Mouse (Mus musculus): ENCODE measurements around the gene Ecsit. TPM values are rescaled to one million over a fixed set of nuclear protein-coding genes. Genes with fewer than 3 reads are reported as not detected.
A peak's percentile ranks its signal among the peaks of the same experiment; 100 is the strongest.

Gene Ecsit
- total RNA-seq, 2 experiments from 2014 or later: 44.7 to 47.2 TPM

GRCm38 (mm10) chr9:22055713-22056112, 29.5 kb downstream of the Ecsit start:
- TF ChIP-seq CTCF (conservative IDR thresholded peaks at IDR 0.05): no peak
- Histone ChIP-seq H3K27ac (0 out of 2 replicates have a peak overlapping the region, but pooled peaks have one; percentile 0), H3K4me3 (no peak overlapping the region)
- DNase-seq (ENCODE audit: low spot score in 2 of 2): no peak

- DNase-seq (ENCODE audit: low spot score in 2 of 2): peak; percentile 82 to 85
- TF ChIP-seq CTCF (conservative IDR thresholded peaks at IDR 0.05): peak; percentile 84
- H3K27ac ChIP-seq: peak overlapping the region; percentile 85
- peak overlapping the region; percentile 50 for H3K4me3 ChIP-seq
Observed at GRCm38 (mm10) chr9:22054411-22055076, 30.7 kb downstream of the Ecsit start.

- DNase-seq (ENCODE audit: low spot score in 2 of 2): no peak
- Histone ChIP-seq H3K4me3 (no peak overlapping the region), H3K27ac (no peak overlapping the region)
- TF ChIP-seq CTCF (conservative IDR thresholded peaks at IDR 0.05): no peak
Observed at GRCm38 (mm10) chr9:22053657-22054056, 31.6 kb downstream of the Ecsit start.

- peak; percentile 84 to 86 for DNase-seq (ENCODE audit: low spot score in 2 of 2)
- peak within 1 kb of the TSS; percentile 93 for H3K4me3 ChIP-seq
- peak; percentile 67 for TF ChIP-seq CTCF (conservative IDR thresholded peaks at IDR 0.05)
- H3K27ac ChIP-seq: peak within 1 kb of the TSS; percentile 94
Observed at GRCm38 (mm10) chr9:22051958-22052254, 33.3 kb downstream of the Ecsit start, which contains the start of gene Elavl3. Gene Elavl3, minus strand, starts transcription at chr9:22052023.

GRCm38 (mm10) chr9:22051161-22051957, 33.9 kb downstream of the Ecsit start:
- Histone ChIP-seq H3K27ac (peak overlapping the region; percentile 94), H3K4me3 (peak overlapping the region; percentile 93)
- no peak for TF ChIP-seq CTCF (conservative IDR thresholded peaks at IDR 0.05)
- DNase-seq (ENCODE audit: low spot score in 2 of 2): no peak

- H3K4me3 ChIP-seq: peak overlapping the region; percentile 93
- TF ChIP-seq CTCF (conservative IDR thresholded peaks at IDR 0.05): no peak; the same call in 1 of the 2 replicates
Observed at GRCm38 (mm10) chr9:22050351-22050889, 34.8 kb downstream of the Ecsit start.

GRCm38 (mm10) chr9:22049721-22050270, 35.4 kb downstream of the Ecsit start:
- no peak for DNase-seq (ENCODE audit: low spot score in 2 of 2)
- Histone ChIP-seq H3K27ac (peak overlapping the region; percentile 94), H3K4me3 (peak overlapping the region; percentile 93)
- no peak for TF ChIP-seq CTCF (conservative IDR thresholded peaks at IDR 0.05)

More at GRCm38 (mm10) chr9:22050351-22050889, 34.8 kb downstream of the Ecsit start:
- H3K27ac ChIP-seq: peak overlapping the region; percentile 94
- peak; percentile 54 to 72 for DNase-seq (ENCODE audit: low spot score in 2 of 2)

GRCm38 (mm10) chr9:22049315-22049714, 35.9 kb downstream of the Ecsit start:
- DNase-seq (ENCODE audit: low spot score in 2 of 2): no peak
- no peak for TF ChIP-seq CTCF (conservative IDR thresholded peaks at IDR 0.05)
- H3K27ac ChIP-seq: peak overlapping the region; percentile 94; the same call in 1 of the 2 replicates
- peak overlapping the region; percentile 93 for H3K4me3 ChIP-seq

- no peak for TF ChIP-seq CTCF (conservative IDR thresholded peaks at IDR 0.05)
- DNase-seq (ENCODE audit: low spot score in 2 of 2): no peak
- peak overlapping the region; percentile 11; the same call in 1 of the 2 replicates for H3K4me3 ChIP-seq
- H3K27ac ChIP-seq: peak overlapping the region; percentile 14; the same call in 1 of the 2 replicates
Observed at GRCm38 (mm10) chr9:22047329-22047728, 37.9 kb downstream of the Ecsit start.

GRCm38 (mm10) chr9:22041832-22042231, 43.4 kb downstream of the Ecsit start:
- DNase-seq (ENCODE audit: low spot score in 2 of 2): no peak
- TF ChIP-seq CTCF (conservative IDR thresholded peaks at IDR 0.05): no peak
- Histone ChIP-seq H3K4me3 (no peak overlapping the region), H3K27ac (no peak overlapping the region)

- DNase-seq (ENCODE audit: low spot score in 2 of 2): no peak
Observed at GRCm38 (mm10) chr9:22037826-22038225, 47.4 kb downstream of the Ecsit start.

GRCm38 (mm10) chr9:22035300-22036044, 49.8 kb downstream of the Ecsit start:
- Histone ChIP-seq H3K4me3 (no peak overlapping the region), H3K27ac (peak overlapping the region; percentile 3; the same call in 1 of the 2 replicates)
- TF ChIP-seq CTCF (conservative IDR thresholded peaks at IDR 0.05): no peak
- no peak for DNase-seq (ENCODE audit: low spot score in 2 of 2)

More at GRCm38 (mm10) chr9:22037826-22038225, 47.4 kb downstream of the Ecsit start:
- no peak overlapping the region for H3K27ac ChIP-seq
- no peak; the same call in 1 of the 2 replicates for TF ChIP-seq CTCF (conservative IDR thresholded peaks at IDR 0.05)
- no peak overlapping the region for H3K4me3 ChIP-seq
